Comparison of ENCODE assay signal across 10 mouse cellular contexts in genomic region chr16:28610940-28611339, GRCm38 (mm10).
A peak's percentile ranks its signal among the peaks of the same experiment; 100 is the strongest.
DNase-seq lines count a peak whose midpoint lies in the region; ATAC-seq and TF ChIP-seq lines count a peak whose summit lies in the region.
"Had no signal": no experiment of that assay in that cellular context is flagged by ENCODE, and none has a peak within 500 bp of the region (broad histone marks: within the 10 kb centered on the region; RNA-seq: fewer than 3 reads in every experiment).

No protein-coding gene starts in this region.

- no peak overlapping the region for H3K4me2 ChIP-seq in heart, embryonic 12.5 days
- H3K4me2 ChIP-seq in limb, embryonic 11.5 days (ENCODE audit: low read depth, severe bottlenecking) = peak overlapping the region; percentile 10; the same call in 1 of the 2 replicates
- no peak overlapping the region for H3K4me2 ChIP-seq in liver, embryonic 11.5 days
- H3K4me2 ChIP-seq: heart, embryonic 13.5 days had no signal

- no peaks in the 10 kb centered on the region for H3K36me3 ChIP-seq in heart, adult 2 months (ENCODE audit: control insufficient read depth, insufficient read depth, low read length)
- H3K36me3 ChIP-seq in heart, embryonic 12.5 days = no peaks in the 10 kb centered on the region
- no peaks in the 10 kb centered on the region for H3K36me3 ChIP-seq in limb, embryonic 11.5 days (ENCODE audit: control insufficient read depth, insufficient read depth, low read length)
- H3K36me3 ChIP-seq in liver, embryonic 11.5 days (ENCODE audit: control insufficient read depth, insufficient read depth, low read length) = no peaks in the 10 kb centered on the region
- H3K36me3 ChIP-seq: heart, embryonic 13.5 days had no signal

- no peak for ATAC-seq in heart, embryonic 12.5 days (ENCODE audit: insufficient number of reproducible peaks, low FRiP score)
- 0 out of 2 replicates have a peak, but pooled peaks have one; percentile 68 for ATAC-seq in limb, embryonic 11.5 days (ENCODE audit: insufficient number of reproducible peaks, low FRiP score, low TSS enrichment, low read depth)
- ATAC-seq in liver, embryonic 11.5 days (replicated peaks; ENCODE audit: low FRiP score) = no peak

- intact Hi-C loops in heart, adult 2 months (cut with DNase I) = no loop called here

- TF ChIP-seq POLR2A in heart, adult 2 months (IDR thresholded peaks at IDR 0.05; ENCODE audit: insufficient read depth, low read depth, low read length) = no peak

- no peak for TF ChIP-seq EP300 in heart, adult 2 months (IDR thresholded peaks at IDR 0.05; ENCODE audit: insufficient read depth, low read depth, low read length)

- no peak overlapping the region for H3K4me3 ChIP-seq in heart, adult 2 months
- no peak overlapping the region for H3K4me3 ChIP-seq in heart, embryonic 12.5 days
- no peak overlapping the region for H3K4me3 ChIP-seq in limb, embryonic 11.5 days (ENCODE audit: low read depth, low read length)
- no peak overlapping the region for H3K4me3 ChIP-seq in liver, embryonic 11.5 days (ENCODE audit: low read depth, low read length)
- H3K4me3 ChIP-seq: heart, embryonic 13.5 days had no signal

- no peaks in the 10 kb centered on the region for H3K27me3 ChIP-seq in heart, adult 2 months (ENCODE audit: control insufficient read depth, insufficient read depth, low read length)
- no peaks in the 10 kb centered on the region for H3K27me3 ChIP-seq in heart, embryonic 12.5 days (replicated peaks)
- no peaks in the 10 kb centered on the region for H3K27me3 ChIP-seq in limb, embryonic 11.5 days (ENCODE audit: control insufficient read depth, insufficient read depth, low read length)
- no peaks in the 10 kb centered on the region for H3K27me3 ChIP-seq in liver, embryonic 11.5 days (replicated peaks; ENCODE audit: control insufficient read depth, insufficient read depth, low read length)
- H3K27me3 ChIP-seq: heart, embryonic 13.5 days had no signal

- 14% methylated on average over 3 of the region's 3 CpGs for WGBS in heart, adult 2 months
- 10% methylated on average over 3 of the region's 3 CpGs for WGBS in heart, embryonic 12.5 days
- whole genome bisulfite sequencing in limb, embryonic 11.5 days = 5% methylated on average over 3 of the region's 3 CpGs
- 19% methylated on average over 3 of the region's 3 CpGs for WGBS in liver, embryonic 11.5 days

- peak; percentile 56 for TF ChIP-seq CTCF in heart, adult 2 months (IDR thresholded peaks at IDR 0.05)

- H3K9me3 ChIP-seq in heart, embryonic 12.5 days (replicated peaks) = no peaks in the 10 kb centered on the region
- H3K9me3 ChIP-seq in limb, embryonic 11.5 days (ENCODE audit: control insufficient read depth, low read length) = no peaks in the 10 kb centered on the region
- no peaks in the 10 kb centered on the region for H3K9me3 ChIP-seq in liver, embryonic 11.5 days (ENCODE audit: control insufficient read depth, low read length)
- H3K9me3 ChIP-seq: heart, embryonic 13.5 days had no signal

- H3K9ac ChIP-seq in heart, adult 2 months (ENCODE audit: low read depth, low read length) = no peak overlapping the region
- no peak overlapping the region for H3K9ac ChIP-seq in heart, embryonic 12.5 days
- H3K9ac ChIP-seq in limb, embryonic 11.5 days (ENCODE audit: low read length) = no peak overlapping the region
- H3K9ac ChIP-seq in liver, embryonic 11.5 days (ENCODE audit: low read depth, low read length) = no peak overlapping the region
- H3K9ac ChIP-seq: heart, embryonic 13.5 days had no signal

- H3K4me1 ChIP-seq in heart, adult 2 months (ENCODE audit: control insufficient read depth, insufficient read depth, low read length) = no peaks in the 10 kb centered on the region
- H3K4me1 ChIP-seq in heart, embryonic 12.5 days (replicated peaks) = no peaks in the 10 kb centered on the region
- H3K4me1 ChIP-seq in limb, embryonic 11.5 days (ENCODE audit: control insufficient read depth, insufficient read depth, low read length) = peaks cover 7% of the 10 kb centered on the region; the same call in 1 of the 2 replicates
- no peaks in the 10 kb centered on the region for H3K4me1 ChIP-seq in liver, embryonic 11.5 days (replicated peaks; ENCODE audit: control insufficient read depth, insufficient read depth, low read length)
- H3K4me1 ChIP-seq: heart, embryonic 13.5 days had no signal

- H3K79me2 ChIP-seq in heart, adult 2 months (replicated peaks; ENCODE audit: control insufficient read depth, insufficient read depth, low read length) = no peaks in the 10 kb centered on the region

- no peak for DNase-seq in heart, adult 2 months
- DNase-seq in urinary bladder, postnatal 14 days (ENCODE audit: low spot score) = peak; percentile 16
- DNase-seq in urinary bladder, adult 2 months (ENCODE audit: low spot score) = no peak
- peak; percentile 87 for DNase-seq in forelimb bud, embryonic 11.5 days (ENCODE audit: low read depth, low spot score)
- peak; percentile 82 for DNase-seq in limb, embryonic 11.5 days (ENCODE audit: low spot score)
- DNase-seq in adipocyte (ENCODE audit: low spot score) = no peak
- no peak for DNase-seq in liver, embryonic 11.5 days (ENCODE audit: low spot score)

- no peak overlapping the region for H3K27ac ChIP-seq in heart, adult 2 months
- H3K27ac ChIP-seq in heart, embryonic 12.5 days (ENCODE audit: poor library complexity, severe bottlenecking) = no peak overlapping the region
- H3K27ac ChIP-seq in limb, embryonic 11.5 days (replicated peaks; ENCODE audit: low read depth, low read length) = no peak overlapping the region
- H3K27ac ChIP-seq in liver, embryonic 11.5 days (ENCODE audit: low read depth, low read length) = no peak overlapping the region
- H3K27ac ChIP-seq: heart, embryonic 13.5 days; macrophage had no signal

Comparison
In these comparisons a context has a peak if more than half of its experiments do, and no peak if none do; other contexts are left out.
1. DNase-seq: peak in urinary bladder, postnatal 14 days (single experiment), forelimb bud, embryonic 11.5 days (single experiment) and limb, embryonic 11.5 days (single experiment); none in heart, adult 2 months (0 of 2), urinary bladder, adult 2 months (single experiment), adipocyte (single experiment) and liver, embryonic 11.5 days (single experiment).